ENCODE assay signal across 11 mouse cellular contexts in the genomic region with DNA sequence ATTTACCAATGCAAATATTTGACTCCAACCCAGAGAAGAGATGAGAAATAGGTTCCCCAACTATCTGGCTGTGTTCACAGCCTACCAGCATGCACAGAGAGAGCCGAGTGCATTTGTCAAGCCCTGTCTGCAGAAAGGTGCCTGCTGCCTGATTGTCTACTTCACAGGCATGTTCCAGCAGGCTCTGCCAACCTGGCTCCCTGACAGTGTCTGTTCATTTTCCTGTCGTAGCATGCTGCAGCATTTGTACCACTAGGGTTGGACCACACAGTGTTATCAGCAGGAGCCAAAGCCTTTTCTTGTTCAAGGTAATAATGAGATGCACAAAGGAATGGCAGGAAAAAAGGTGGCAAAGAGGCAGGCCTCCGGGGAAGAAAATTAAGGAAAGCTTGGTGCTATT.
DNase-seq lines count a peak whose midpoint lies in the region; ATAC-seq lines count a peak whose summit lies in the region.
"Had no signal": no experiment of that assay in that cellular context is flagged by ENCODE, and none has a peak within 500 bp of the region (broad histone marks: within the 10 kb centered on the region; RNA-seq: fewer than 3 reads in every experiment).

No protein-coding gene starts in this region.

- H3K4me2 ChIP-seq in forebrain, embryonic 13.5 days, result no peak overlapping the region

- peak overlapping the region; percentile 59; the same call in 1 of the 2 replicates for H3K27ac ChIP-seq in forebrain, embryonic 13.5 days

- no peaks in the 10 kb centered on the region for H3K9me3 ChIP-seq in forebrain, embryonic 13.5 days (replicated peaks)

- H3K27me3 ChIP-seq in forebrain, embryonic 13.5 days, result no peaks in the 10 kb centered on the region

- 6% methylated on average over 3 of the region's 3 CpGs for WGBS in forebrain, embryonic 13.5 days

- no peak overlapping the region for H3K4me3 ChIP-seq in forebrain, embryonic 13.5 days

- peak; percentile 28 to 75 for DNase-seq in urinary bladder, adult 18-20 months (ENCODE audit: low spot score in 2 of 2)
- DNase-seq in urinary bladder, postnatal 10 days (ENCODE audit: low spot score), result no peak
- peak; percentile 60 to 70 for DNase-seq in layer of hippocampus, postnatal 36 days
- no peak for DNase-seq in gastrocnemius, adult 18-20 months (ENCODE audit: low spot score)
- DNase-seq in ovary, postnatal 36 days (ENCODE audit: low spot score), result no peak
- no peak for DNase-seq in lung, postnatal 36 days
- DNase-seq: gastrocnemius, postnatal 36 days; kidney, postnatal 14 days; lung, adult 18-20 months had no signal

- H3K9ac ChIP-seq in forebrain, embryonic 13.5 days, result no peak overlapping the region

- peak; percentile 85 for ATAC-seq in forebrain, embryonic 13.5 days
- ATAC-seq in inflammation-experienced regulatory T-cells, adult 6 months, result no peak

- H3K4me1 ChIP-seq in forebrain, embryonic 13.5 days, result peaks cover 12% of the 10 kb centered on the region

- H3K36me3 ChIP-seq in forebrain, embryonic 13.5 days (ENCODE audit: poor library complexity, severe bottlenecking), result peaks cover 4% of the 10 kb centered on the region; the same call in 1 of the 2 replicates

Comparison
In these comparisons a context has a peak if more than half of its experiments do, and no peak if none do; other contexts are left out.
1. DNase-seq: peak in urinary bladder, adult 18-20 months (2 of 2) and layer of hippocampus, postnatal 36 days (2 of 2); none in urinary bladder, postnatal 10 days (single experiment), gastrocnemius, adult 18-20 months (single experiment), ovary, postnatal 36 days (single experiment) and lung, postnatal 36 days (single experiment).